Mouse (Mus musculus) heart, adult 2 months (tissue): Measurements from ENCODE around the gene Rnf215.
"Not testable (repeated sequence)": the region's sequence is repeated elsewhere in the genome, so short reads cannot be mapped to it uniquely, and the experiment has no call there.

Experiments
- CTCF ChIP-seq: fragments of 200-600 bp; IDR thresholded peaks from 2 replicates; pipeline ENCODE4 v1.8.1; 2022; ENCODE audit warnings: antibody characterized with exemption, mild to moderate bottlenecking, moderate library complexity
- POLR2A ChIP-seq: fragments of 200-500 bp; IDR thresholded peaks from 2 replicates; pipeline ENCODE4 v1.6.1; 2011; ENCODE audit warnings: mild to moderate bottlenecking, low read depth, low read length, control low read depth; ENCODE audit not compliant: insufficient read depth

DNA sequence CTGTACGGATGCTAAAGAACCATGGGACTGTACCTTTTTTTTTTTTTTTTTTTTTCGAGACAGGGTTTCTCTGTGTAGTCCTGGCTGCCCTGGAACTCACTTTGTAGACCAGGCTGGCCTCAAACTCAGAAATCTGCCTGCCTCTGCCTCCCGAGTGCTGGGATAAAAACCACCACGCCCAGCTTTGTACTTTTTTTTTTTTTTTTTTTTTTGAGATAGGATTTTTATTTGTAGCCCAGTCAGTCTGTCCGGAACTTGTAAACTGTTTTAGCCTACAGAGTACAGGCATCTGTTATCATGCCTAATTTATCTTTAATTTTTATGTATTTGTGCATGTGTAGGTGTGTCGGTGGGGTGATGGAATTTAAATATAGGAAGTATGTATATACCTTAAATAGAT, 50.5 kb downstream of the Rnf215 start:
- not testable (repeated sequence) for TF ChIP-seq CTCF, POLR2A
